Mouse (Mus musculus) stomach, postnatal 0 days (tissue): ENCODE data around the gene Rpl32.

Source experiments
- CTCF ChIP-seq: IDR thresholded peaks from 2 replicates; pipeline ENCODE4 v1.5.1; 2016; ENCODE audit warnings: antibody characterized with exemption, low read depth, mild to moderate bottlenecking, moderate library complexity
- EP300 ChIP-seq: optimal IDR thresholded peaks from 2 replicates; pipeline ENCODE3; 2016; ENCODE audit warnings: antibody characterized with exemption

DNA sequence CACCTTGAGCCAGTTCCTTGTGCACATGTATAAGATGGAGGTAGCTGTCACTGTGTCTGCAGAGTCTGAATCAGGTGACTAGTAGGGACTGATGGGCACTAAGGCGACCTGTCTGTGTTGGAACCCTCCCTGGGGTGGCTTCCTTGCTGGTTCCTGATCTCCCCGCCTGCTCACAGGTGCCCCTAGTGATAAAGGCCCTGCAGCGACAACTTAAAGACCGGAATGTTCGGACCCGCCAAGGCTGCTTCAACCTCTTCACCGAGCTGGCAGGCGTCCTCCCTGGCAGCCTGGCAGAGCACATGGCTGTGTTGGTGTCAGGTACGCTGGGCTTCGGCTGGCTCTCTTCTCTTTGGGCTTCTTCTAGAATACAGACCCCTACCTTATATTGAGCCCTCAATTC, 17.5 kb downstream of the Rpl32 start:
- TF ChIP-seq CTCF (no peak), EP300 (no peak)
